In genomic region chr2:30965627-30966026, GRCm38 (mm10) we compare ENCODE assay signal across 15 mouse cellular contexts. TPM values are rescaled to one million over a fixed set of nuclear protein-coding genes. Genes with fewer than 3 reads are reported as not detected.
DNase-seq lines count a peak whose midpoint lies in the region; ATAC-seq lines count a peak whose summit lies in the region.
"Had no signal": no experiment of that assay in that cellular context is flagged by ENCODE, and none has a peak within 500 bp of the region (broad histone marks: within the 10 kb centered on the region; RNA-seq: fewer than 3 reads in every experiment).

No protein-coding gene starts in this region.

- H3K36me3 ChIP-seq in hindbrain, embryonic 15.5 days = peaks cover 43% of the 10 kb centered on the region
- peaks cover 44% of the 10 kb centered on the region for H3K36me3 ChIP-seq in hindbrain, embryonic 12.5 days
- H3K36me3 ChIP-seq in neural tube, embryonic 15.5 days = peaks cover 54% of the 10 kb centered on the region
- H3K36me3 ChIP-seq in liver, embryonic 13.5 days = peaks cover 57% of the 10 kb centered on the region
- H3K36me3 ChIP-seq in stomach, embryonic 16.5 days (ENCODE audit: control insufficient read depth, insufficient read depth, low read length) = peaks cover 6% of the 10 kb centered on the region; the same call in 1 of the 2 replicates

- H3K4me2 ChIP-seq in hindbrain, embryonic 15.5 days = peak overlapping the region; percentile 73; the same call in 1 of the 2 replicates
- H3K4me2 ChIP-seq in hindbrain, embryonic 12.5 days (replicated peaks) = no peak overlapping the region
- peak overlapping the region; percentile 7; the same call in 1 of the 2 replicates for H3K4me2 ChIP-seq in neural tube, embryonic 15.5 days
- H3K4me2 ChIP-seq in liver, embryonic 13.5 days = peak overlapping the region; percentile 77
- 0 out of 2 replicates have a peak overlapping the region, but pooled peaks have one; percentile 75 for H3K4me2 ChIP-seq in stomach, embryonic 16.5 days (ENCODE audit: low read depth, low read length)

- H3K27ac ChIP-seq in hindbrain, embryonic 15.5 days (replicated peaks) = no peak overlapping the region
- no peak overlapping the region for H3K27ac ChIP-seq in hindbrain, embryonic 12.5 days
- no peak overlapping the region for H3K27ac ChIP-seq in neural tube, embryonic 15.5 days (replicated peaks)
- H3K27ac ChIP-seq in liver, embryonic 13.5 days = no peak overlapping the region
- no peak overlapping the region for H3K27ac ChIP-seq in stomach, embryonic 16.5 days (ENCODE audit: low read length)
- H3K27ac ChIP-seq: embryonic facial prominence, embryonic 15.5 days; heart, embryonic 13.5 days; hindbrain, embryonic 10.5 days had no signal

- H3K4me1 ChIP-seq in hindbrain, embryonic 15.5 days (replicated peaks) = peaks cover 22% of the 10 kb centered on the region
- H3K4me1 ChIP-seq in hindbrain, embryonic 12.5 days = peaks cover 18% of the 10 kb centered on the region
- peaks cover 29% of the 10 kb centered on the region for H3K4me1 ChIP-seq in neural tube, embryonic 15.5 days
- peaks cover 57% of the 10 kb centered on the region for H3K4me1 ChIP-seq in liver, embryonic 13.5 days (replicated peaks)
- peaks cover 19% of the 10 kb centered on the region for H3K4me1 ChIP-seq in stomach, embryonic 16.5 days (ENCODE audit: control insufficient read depth, insufficient read depth, low read length)

- no peaks in the 10 kb centered on the region for H3K9me3 ChIP-seq in hindbrain, embryonic 15.5 days
- H3K9me3 ChIP-seq in hindbrain, embryonic 12.5 days (replicated peaks) = no peaks in the 10 kb centered on the region
- no peaks in the 10 kb centered on the region for H3K9me3 ChIP-seq in neural tube, embryonic 15.5 days (replicated peaks)
- H3K9me3 ChIP-seq in liver, embryonic 13.5 days (replicated peaks) = no peaks in the 10 kb centered on the region
- H3K9me3 ChIP-seq in stomach, embryonic 16.5 days (replicated peaks; ENCODE audit: control insufficient read depth, low read length) = no peaks in the 10 kb centered on the region
- H3K9me3 ChIP-seq: embryonic facial prominence, embryonic 15.5 days; hindbrain, embryonic 10.5 days had no signal

- H3K9ac ChIP-seq in hindbrain, embryonic 15.5 days = no peak overlapping the region
- H3K9ac ChIP-seq in hindbrain, embryonic 12.5 days = no peak overlapping the region
- H3K9ac ChIP-seq in neural tube, embryonic 15.5 days (replicated peaks) = no peak overlapping the region
- peak overlapping the region; percentile 96; the same call in 1 of the 2 replicates for H3K9ac ChIP-seq in liver, embryonic 13.5 days
- peak overlapping the region; percentile 40; the same call in 1 of the 2 replicates for H3K9ac ChIP-seq in stomach, embryonic 16.5 days (ENCODE audit: low read length)
- H3K9ac ChIP-seq: embryonic facial prominence, embryonic 15.5 days had no signal

- no peak for DNase-seq in neural tube, embryonic 10.5 days (ENCODE audit: extremely low spot score, low spot score)
- DNase-seq in liver, embryonic 13.5 days = no peak
- no peak for DNase-seq in left cerebral cortex, adult 11 months (ENCODE audit: low spot score)
- DNase-seq: adrenal gland, postnatal 36 days; gastrocnemius, postnatal 14 days; thymus, adult 2 months had no signal

- H3K4me3 ChIP-seq in hindbrain, embryonic 15.5 days = no peak overlapping the region
- H3K4me3 ChIP-seq in hindbrain, embryonic 12.5 days = no peak overlapping the region
- 0 out of 2 replicates have a peak overlapping the region, but pooled peaks have one; percentile 8 for H3K4me3 ChIP-seq in neural tube, embryonic 15.5 days (replicated peaks)
- peak overlapping the region; percentile 94; the same call in 1 of the 2 replicates for H3K4me3 ChIP-seq in liver, embryonic 13.5 days (replicated peaks)
- H3K4me3 ChIP-seq in stomach, embryonic 16.5 days (replicated peaks; ENCODE audit: low read length) = no peak overlapping the region

- ATAC-seq in hindbrain, embryonic 15.5 days (ENCODE audit: low FRiP score, low read depth) = no peak
- no peak for ATAC-seq in hindbrain, embryonic 12.5 days (ENCODE audit: low FRiP score)
- no peak for ATAC-seq in neural tube, embryonic 15.5 days (ENCODE audit: low FRiP score)
- no peak for ATAC-seq in liver, embryonic 13.5 days (ENCODE audit: low read depth)
- no peak for ATAC-seq in stomach, embryonic 16.5 days (ENCODE audit: insufficient read depth, low FRiP score)
- no peak for ATAC-seq in frontal cortex, adult (ENCODE audit: low TSS enrichment)
- ATAC-seq: CD4-positive, CD25-positive, alpha-beta regulatory T cell, adult 4 months had no signal

- 93% methylated on average over 8 of the region's 8 CpGs for WGBS in hindbrain, embryonic 15.5 days
- WGBS in hindbrain, embryonic 12.5 days = 94% methylated on average over 8 of the region's 8 CpGs
- WGBS in neural tube, embryonic 15.5 days = 93% methylated on average over 8 of the region's 8 CpGs
- 83% methylated on average over 8 of the region's 8 CpGs for WGBS in liver, embryonic 13.5 days (ENCODE audit: insufficient replicate concordance)
- 90% methylated on average over 8 of the region's 8 CpGs for WGBS in stomach, embryonic 16.5 days

- H3K27me3 ChIP-seq in hindbrain, embryonic 15.5 days = no peaks in the 10 kb centered on the region
- H3K27me3 ChIP-seq in hindbrain, embryonic 12.5 days = no peaks in the 10 kb centered on the region
- H3K27me3 ChIP-seq in neural tube, embryonic 15.5 days (replicated peaks) = no peaks in the 10 kb centered on the region
- no peaks in the 10 kb centered on the region for H3K27me3 ChIP-seq in liver, embryonic 13.5 days
- H3K27me3 ChIP-seq in stomach, embryonic 16.5 days (ENCODE audit: control insufficient read depth, insufficient read depth, low read length) = no peaks in the 10 kb centered on the region
- H3K27me3 ChIP-seq: embryonic facial prominence, embryonic 15.5 days; heart, embryonic 13.5 days had no signal

RNA-seq across cellular contexts. Expression of gene Tor1a, which starts 2.1 kb away (rescaled TPM):
- 90.0 and 91.0 TPM in 2 replicates for polyA plus RNA-seq in hindbrain, embryonic 15.5 days (2015; fragmentation: Nextera tagmentation; extraction: Ambion mirVana)
- 77.1 and 77.7 TPM in 2 replicates for polyA plus RNA-seq in hindbrain, embryonic 12.5 days (2016; fragmentation: Nextera tagmentation; extraction: Ambion mirVana)
- polyA plus RNA-seq in neural tube, embryonic 15.5 days (2015; fragmentation: Nextera tagmentation; extraction: Ambion mirVana) = 89.5 and 93.2 TPM in 2 replicates
- 43.1 and 47.8 TPM in 2 replicates for polyA plus RNA-seq in liver, embryonic 13.5 days (2015; fragmentation: Nextera tagmentation; extraction: Ambion mirVana)
- polyA plus RNA-seq in stomach, embryonic 16.5 days (2015; fragmentation: Nextera tagmentation; extraction: Ambion mirVana) = 70.0 and 75.1 TPM in 2 replicates

RNA-seq across cellular contexts. Expression of gene Tor1b, which starts 12.9 kb away (rescaled TPM):
- 18.8 and 19.6 TPM in 2 replicates for polyA plus RNA-seq in hindbrain, embryonic 15.5 days (2015; fragmentation: Nextera tagmentation; extraction: Ambion mirVana)
- 22.9 and 23.2 TPM in 2 replicates for polyA plus RNA-seq in hindbrain, embryonic 12.5 days (2016; fragmentation: Nextera tagmentation; extraction: Ambion mirVana)
- polyA plus RNA-seq in neural tube, embryonic 15.5 days (2015; fragmentation: Nextera tagmentation; extraction: Ambion mirVana) = 17.3 and 20.2 TPM in 2 replicates
- polyA plus RNA-seq in liver, embryonic 13.5 days (2015; fragmentation: Nextera tagmentation; extraction: Ambion mirVana) = 17.1 and 20.4 TPM in 2 replicates
- polyA plus RNA-seq in stomach, embryonic 16.5 days (2015; fragmentation: Nextera tagmentation; extraction: Ambion mirVana) = 33.6 and 34.8 TPM in 2 replicates

RNA-seq across cellular contexts. Expression of gene BC005624, which starts 16.4 kb away (rescaled TPM):
- 89.9 and 93.8 TPM in 2 replicates for polyA plus RNA-seq in hindbrain, embryonic 15.5 days (2015; fragmentation: Nextera tagmentation; extraction: Ambion mirVana)
- polyA plus RNA-seq in hindbrain, embryonic 12.5 days (2016; fragmentation: Nextera tagmentation; extraction: Ambion mirVana) = 75.2 and 75.4 TPM in 2 replicates
- 86.5 and 93.2 TPM in 2 replicates for polyA plus RNA-seq in neural tube, embryonic 15.5 days (2015; fragmentation: Nextera tagmentation; extraction: Ambion mirVana)
- 34.6 and 37.8 TPM in 2 replicates for polyA plus RNA-seq in liver, embryonic 13.5 days (2015; fragmentation: Nextera tagmentation; extraction: Ambion mirVana)
- polyA plus RNA-seq in stomach, embryonic 16.5 days (2015; fragmentation: Nextera tagmentation; extraction: Ambion mirVana) = 54.6 and 56.2 TPM in 2 replicates

RNA-seq across cellular contexts. Expression of gene Usp20, which starts 16.5 kb away (rescaled TPM):
- polyA plus RNA-seq in hindbrain, embryonic 15.5 days (2015; fragmentation: Nextera tagmentation; extraction: Ambion mirVana) = 43.2 and 50.5 TPM in 2 replicates
- polyA plus RNA-seq in hindbrain, embryonic 12.5 days (2016; fragmentation: Nextera tagmentation; extraction: Ambion mirVana) = 35.0 and 37.9 TPM in 2 replicates
- 44.3 and 49.7 TPM in 2 replicates for polyA plus RNA-seq in neural tube, embryonic 15.5 days (2015; fragmentation: Nextera tagmentation; extraction: Ambion mirVana)
- polyA plus RNA-seq in liver, embryonic 13.5 days (2015; fragmentation: Nextera tagmentation; extraction: Ambion mirVana) = 4.7 and 5.0 TPM in 2 replicates
- 22.0 and 23.8 TPM in 2 replicates for polyA plus RNA-seq in stomach, embryonic 16.5 days (2015; fragmentation: Nextera tagmentation; extraction: Ambion mirVana)

RNA-seq across cellular contexts. Expression of gene Ptges, which starts 36.0 kb away (rescaled TPM):
- polyA plus RNA-seq in hindbrain, embryonic 15.5 days (2015; fragmentation: Nextera tagmentation; extraction: Ambion mirVana) = 5.4 and 5.6 TPM in 2 replicates
- polyA plus RNA-seq in hindbrain, embryonic 12.5 days (2016; fragmentation: Nextera tagmentation; extraction: Ambion mirVana) = 4.7 and 7.1 TPM in 2 replicates
- 3.6 and 4.0 TPM in 2 replicates for polyA plus RNA-seq in neural tube, embryonic 15.5 days (2015; fragmentation: Nextera tagmentation; extraction: Ambion mirVana)
- 0.18 and 0.37 TPM in 2 replicates for polyA plus RNA-seq in liver, embryonic 13.5 days (2015; fragmentation: Nextera tagmentation; extraction: Ambion mirVana)
- 10.3 and 13.0 TPM in 2 replicates for polyA plus RNA-seq in stomach, embryonic 16.5 days (2015; fragmentation: Nextera tagmentation; extraction: Ambion mirVana)
- polyA plus RNA-seq: CD4-positive, CD25-positive, alpha-beta regulatory T cell, adult 4 months had no signal

Comparison
In these comparisons a context has a peak if more than half of its experiments do, and no peak if none do; other contexts are left out.
1. H3K4me3 ChIP-seq: peak in neural tube, embryonic 15.5 days (single experiment) and liver, embryonic 13.5 days (single experiment); none in hindbrain, embryonic 15.5 days (single experiment), hindbrain, embryonic 12.5 days (single experiment) and stomach, embryonic 16.5 days (single experiment).
2. H3K9ac ChIP-seq: peak in liver, embryonic 13.5 days (single experiment) and stomach, embryonic 16.5 days (single experiment); none in hindbrain, embryonic 15.5 days (single experiment), hindbrain, embryonic 12.5 days (single experiment) and neural tube, embryonic 15.5 days (single experiment).